10 mouse cellular contexts compared by ENCODE assay signal in genomic region chr7:144527723-144528221, GRCm38 (mm10). TPM values are rescaled to one million over a fixed set of nuclear protein-coding genes. Genes with fewer than 3 reads are reported as not detected.
DNase-seq lines count a peak whose midpoint lies in the region; ATAC-seq and TF ChIP-seq lines count a peak whose summit lies in the region.
"Had no signal": no experiment of that assay in that cellular context is flagged by ENCODE, and none has a peak within 500 bp of the region (broad histone marks: within the 10 kb centered on the region; RNA-seq: fewer than 3 reads in every experiment).

No protein-coding gene starts in this region.

- no peaks in the 10 kb centered on the region for H3K27me3 ChIP-seq in cerebellum, adult 2 months (ENCODE audit: control insufficient read depth, insufficient read depth, low read length)
- no peaks in the 10 kb centered on the region for H3K27me3 ChIP-seq in liver, embryonic 14.5 days (ENCODE audit: control insufficient read depth, insufficient read depth, low read length)
- H3K27me3 ChIP-seq in hindbrain, embryonic 11.5 days (ENCODE audit: control insufficient read depth, insufficient read depth, low read length) = no peaks in the 10 kb centered on the region
- H3K27me3 ChIP-seq: heart, embryonic 15.5 days; liver, embryonic 15.5 days had no signal

- DNase-seq in cerebellum, adult 2 months = peak; percentile 55 to 78
- no peak for DNase-seq in cerebellum, postnatal 4 days (ENCODE audit: low spot score in 2 of 2)
- DNase-seq in 3T3-L1 (ENCODE audit: low read depth, low spot score) = peak; percentile 65
- DNase-seq in cerebellum, adult 9-11 months = peak; percentile 77
- no peak for DNase-seq in liver, embryonic 14.5 days (ENCODE audit: low read depth in 3 of 3, low spot score in 3 of 3)
- no peak for DNase-seq in hindbrain, embryonic 11.5 days (ENCODE audit: low spot score)
- DNase-seq in c-Kit-positive CD71-positive TER-119-positive erythroid progenitor cells, embryonic 14.5 days (ENCODE audit: low spot score) = no peak

- 2% methylated on average over 1 of the region's 1 CpGs for WGBS in cerebellum, adult 2 months
- 36% methylated on average over 1 of the region's 1 CpGs for WGBS in liver, embryonic 14.5 days (ENCODE audit: insufficient replicate concordance)
- 82% methylated on average over 1 of the region's 1 CpGs for WGBS in hindbrain, embryonic 11.5 days

- H3K9me3 ChIP-seq in liver, embryonic 14.5 days (ENCODE audit: control insufficient read depth, low read length) = no peaks in the 10 kb centered on the region
- no peaks in the 10 kb centered on the region for H3K9me3 ChIP-seq in hindbrain, embryonic 11.5 days (ENCODE audit: control insufficient read depth, low read length)
- H3K9me3 ChIP-seq: heart, embryonic 15.5 days; liver, embryonic 15.5 days had no signal

- no peak overlapping the region for H3K4me3 ChIP-seq in cerebellum, adult 2 months (replicated peaks; ENCODE audit: insufficient read depth, low read depth, low read length)
- no peak overlapping the region for H3K4me3 ChIP-seq in liver, embryonic 14.5 days (ENCODE audit: insufficient read depth in 1 of 2, low read depth in 2 of 2, low read length in 2 of 2)
- no peak overlapping the region for H3K4me3 ChIP-seq in hindbrain, embryonic 11.5 days (ENCODE audit: low read depth, low read length)
- H3K4me3 ChIP-seq: heart, embryonic 15.5 days; liver, embryonic 15.5 days had no signal

- H3K27ac ChIP-seq in cerebellum, adult 2 months (ENCODE audit: insufficient read depth, low read length) = peak overlapping the region; percentile 54; the same call in 1 of the 2 replicates
- no peak overlapping the region for H3K27ac ChIP-seq in liver, embryonic 14.5 days
- no peak overlapping the region for H3K27ac ChIP-seq in hindbrain, embryonic 11.5 days (ENCODE audit: low read depth, low read length)
- H3K27ac ChIP-seq: heart, embryonic 15.5 days; liver, embryonic 15.5 days had no signal

- peaks cover 62% of the 10 kb centered on the region for H3K4me1 ChIP-seq in cerebellum, adult 2 months (ENCODE audit: control insufficient read depth, insufficient read depth, low read length)
- peaks cover 21 to 30% of the 10 kb centered on the region in 2 experiments for H3K4me1 ChIP-seq in liver, embryonic 14.5 days (replicated peaks; ENCODE audit: control insufficient read depth in 2 of 2, insufficient read depth in 2 of 2, low read length in 1 of 2)
- no peaks in the 10 kb centered on the region for H3K4me1 ChIP-seq in hindbrain, embryonic 11.5 days (replicated peaks; ENCODE audit: control insufficient read depth, insufficient read depth, low read length)

- H3K4me2 ChIP-seq in liver, embryonic 14.5 days (ENCODE audit: low read depth) = no peak overlapping the region
- no peak overlapping the region for H3K4me2 ChIP-seq in hindbrain, embryonic 11.5 days (replicated peaks; ENCODE audit: low read depth, low read length)
- H3K4me2 ChIP-seq: heart, embryonic 15.5 days; liver, embryonic 15.5 days had no signal

- H3K36me3 ChIP-seq in liver, embryonic 14.5 days (replicated peaks; ENCODE audit: control insufficient read depth, insufficient read depth, low read depth) = no peaks in the 10 kb centered on the region
- H3K36me3 ChIP-seq in hindbrain, embryonic 11.5 days (ENCODE audit: control insufficient read depth, insufficient read depth, low read length) = no peaks in the 10 kb centered on the region
- H3K36me3 ChIP-seq: heart, embryonic 15.5 days; liver, embryonic 15.5 days had no signal

- H3K9ac ChIP-seq in liver, embryonic 14.5 days (replicated peaks) = no peak overlapping the region
- H3K9ac ChIP-seq in hindbrain, embryonic 11.5 days (ENCODE audit: low read depth, low read length) = no peak overlapping the region
- H3K9ac ChIP-seq: heart, embryonic 15.5 days; liver, embryonic 15.5 days had no signal

- ATAC-seq in liver, embryonic 14.5 days (ENCODE audit: insufficient read depth) = no peak
- no peak for ATAC-seq in granulocyte monocyte progenitor cell, adult 5-6 weeks (replicated peaks; ENCODE audit: poor library complexity, severe bottlenecking)
- ATAC-seq in hindbrain, embryonic 11.5 days (ENCODE audit: low FRiP score) = no peak

- TF ChIP-seq EP300 in liver, embryonic 14.5 days (IDR thresholded peaks at IDR 0.05; ENCODE audit: low read depth) = no peak

- no peak for TF ChIP-seq POLR2A in cerebellum, adult 2 months (IDR thresholded peaks at IDR 0.05; ENCODE audit: borderline replicate concordance, insufficient read depth, low read length)

- peak; percentile 52 for TF ChIP-seq CTCF in cerebellum, adult 2 months (IDR thresholded peaks at IDR 0.05; ENCODE audit: borderline replicate concordance, insufficient read depth, low read depth, low read length)
- TF ChIP-seq CTCF in liver, embryonic 14.5 days (IDR thresholded peaks at IDR 0.05; ENCODE audit: low read depth) = peak; percentile 56

RNA-seq across cellular contexts. Expression of gene Ppfia1, which starts 25.8 kb away (rescaled TPM):
- polyA plus RNA-seq in cerebellum, adult 2 months (2012; rRNA removed) = 77.6 and 79.6 TPM in 2 replicates
- 12.6 and 15.4 TPM in 2 replicates for polyA plus RNA-seq in liver, embryonic 14.5 days (2012; rRNA removed)
- polyA plus RNA-seq in liver, embryonic 14.5 days (2014; fragmentation: Nextera tagmentation; extraction: Ambion mirVana) = 13.7 and 15.1 TPM in 2 replicates
- total RNA-seq in granulocyte monocyte progenitor cell, adult 5-6 weeks (2014; fragmentation: Nextera tagmentation) = 29.4 and 31.4 TPM in 2 replicates
- 35.4 and 39.8 TPM in 2 replicates for total RNA-seq in granulocyte monocyte progenitor cell, adult 5-6 weeks (2017)
- 38.1 and 38.5 TPM in 2 replicates for polyA plus RNA-seq in hindbrain, embryonic 11.5 days (2014; fragmentation: Nextera tagmentation; extraction: Ambion mirVana)

RNA-seq across cellular contexts. Expression of gene Fadd, which starts 54.5 kb away (rescaled TPM):
- polyA plus RNA-seq in cerebellum, adult 2 months (2012; rRNA removed) = 3.3 TPM in 2 replicates
- polyA plus RNA-seq in liver, embryonic 14.5 days (2012; rRNA removed) = 3.6 and 4.1 TPM in 2 replicates
- 4.4 and 5.0 TPM in 2 replicates for polyA plus RNA-seq in liver, embryonic 14.5 days (2014; fragmentation: Nextera tagmentation; extraction: Ambion mirVana)
- total RNA-seq in granulocyte monocyte progenitor cell, adult 5-6 weeks (2014; fragmentation: Nextera tagmentation) = 8.3 and 13.2 TPM in 2 replicates
- total RNA-seq in granulocyte monocyte progenitor cell, adult 5-6 weeks (2017) = 6.7 and 8.1 TPM in 2 replicates
- 8.3 and 8.6 TPM in 2 replicates for polyA plus RNA-seq in hindbrain, embryonic 11.5 days (2014; fragmentation: Nextera tagmentation; extraction: Ambion mirVana)

RNA-seq across cellular contexts. Expression of gene Cttn, which starts 57.0 kb away (rescaled TPM):
- 119 and 131 TPM in 2 replicates for polyA plus RNA-seq in cerebellum, adult 2 months (2012; rRNA removed)
- 21.4 and 31.0 TPM in 2 replicates for polyA plus RNA-seq in liver, embryonic 14.5 days (2012; rRNA removed)
- polyA plus RNA-seq in liver, embryonic 14.5 days (2014; fragmentation: Nextera tagmentation; extraction: Ambion mirVana) = 31.5 and 32.3 TPM in 2 replicates
- 1.5 and 2.4 TPM in 2 replicates for total RNA-seq in granulocyte monocyte progenitor cell, adult 5-6 weeks (2014; fragmentation: Nextera tagmentation)
- total RNA-seq in granulocyte monocyte progenitor cell, adult 5-6 weeks (2017) = 2.3 and 6.8 TPM in 2 replicates
- polyA plus RNA-seq in hindbrain, embryonic 11.5 days (2014; fragmentation: Nextera tagmentation; extraction: Ambion mirVana) = 174 and 196 TPM in 2 replicates

Comparison
In these comparisons a context has a peak if more than half of its experiments do, and no peak if none do; other contexts are left out.
1. DNase-seq: peak in cerebellum, adult 2 months (2 of 2), 3T3-L1 (single experiment) and cerebellum, adult 9-11 months (single experiment); none in cerebellum, postnatal 4 days (0 of 2), liver, embryonic 14.5 days (0 of 3), hindbrain, embryonic 11.5 days (single experiment) and c-Kit-positive CD71-positive TER-119-positive erythroid progenitor cells, embryonic 14.5 days (single experiment).